Mouse (Mus musculus) monocyte, adult 59 days (primary cell): ENCODE data around the gene Csnk2b. TPM values are rescaled to one million over a fixed set of nuclear protein-coding genes. Genes with fewer than 3 reads are reported as not detected.

ENCODE experiments used
- total RNA-seq, 2 experiments: library from RNA; stranded (reverse); gene quantifications; one replicate each; pipeline ENCODE4 v1.2.4; 2023

The Csnk2b gene
- 100 to 1,000 TPM; 133 to 155 TPM for total RNA-seq

DNA sequence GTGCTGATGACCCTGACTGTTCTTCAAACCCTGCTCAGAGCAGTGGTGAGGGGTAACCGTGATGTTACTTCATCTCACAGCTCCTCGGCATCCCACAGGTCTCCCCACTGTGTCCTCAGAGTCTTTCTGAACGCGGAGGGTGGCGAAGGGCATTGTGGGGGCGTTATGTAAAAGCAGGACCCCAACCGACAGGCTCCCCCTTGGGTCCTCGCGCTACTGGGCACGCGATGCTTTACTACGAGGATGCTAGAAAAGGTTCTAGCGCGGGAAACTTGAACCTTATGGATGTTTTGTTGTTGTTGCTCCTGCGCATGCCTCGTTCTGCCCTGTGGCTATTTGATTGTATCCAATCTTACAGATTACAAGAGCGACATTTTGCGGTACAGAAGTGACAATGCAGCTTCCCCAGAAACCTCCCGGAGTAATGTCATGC lies at the start of gene Csnk2b:
TSS of gene Csnk2b (minus strand) at position 183 of the 433 bp plus-strand sequence.

DNA sequence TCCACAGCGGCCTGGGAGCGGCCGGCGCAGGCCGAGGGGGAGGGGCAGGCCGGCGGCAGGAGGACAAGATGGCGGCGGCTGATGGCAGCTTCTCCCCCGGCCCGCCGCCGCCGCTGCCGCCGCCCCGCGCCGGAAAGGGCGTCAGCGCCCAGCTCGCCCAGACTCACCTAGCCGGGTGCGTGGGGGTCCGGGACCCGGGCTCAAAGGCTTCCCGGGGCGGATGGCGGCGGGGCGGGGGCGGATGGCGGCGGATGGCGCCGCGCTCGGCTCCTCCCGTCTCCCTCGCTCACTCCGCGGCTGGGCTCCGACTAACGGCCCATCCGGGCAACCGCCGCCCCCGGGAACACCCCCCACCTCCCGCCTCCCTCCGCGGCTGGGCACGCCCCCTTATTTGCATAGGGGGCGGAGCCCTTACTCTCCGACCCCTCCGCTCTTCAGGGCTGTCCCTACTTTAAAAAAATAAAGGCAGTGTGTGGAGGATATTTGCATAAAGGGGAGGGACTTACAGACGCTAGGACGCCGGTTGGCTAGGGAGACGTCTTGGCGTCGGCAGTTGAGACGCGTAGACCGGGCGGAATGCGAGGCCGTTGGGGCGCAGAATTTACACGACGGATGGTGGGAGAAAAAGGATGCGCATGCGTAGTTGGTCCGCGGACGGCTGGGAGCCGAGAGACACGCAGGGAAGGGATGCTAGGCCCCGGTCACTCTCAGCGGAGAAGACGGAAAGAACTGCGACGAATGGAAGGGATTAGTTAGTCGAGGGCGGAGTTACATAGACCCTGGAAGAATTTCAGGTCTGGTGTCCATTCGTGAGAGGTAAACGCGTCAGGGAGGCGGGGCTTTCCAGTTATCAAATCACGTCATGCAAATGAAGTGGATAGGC lies 43.0 kb upstream of the Csnk2b start, which contains the start of gene Prrc2a:
TSS of gene Prrc2a (minus strand) at position 330 of the 883 bp plus-strand sequence.

DNA sequence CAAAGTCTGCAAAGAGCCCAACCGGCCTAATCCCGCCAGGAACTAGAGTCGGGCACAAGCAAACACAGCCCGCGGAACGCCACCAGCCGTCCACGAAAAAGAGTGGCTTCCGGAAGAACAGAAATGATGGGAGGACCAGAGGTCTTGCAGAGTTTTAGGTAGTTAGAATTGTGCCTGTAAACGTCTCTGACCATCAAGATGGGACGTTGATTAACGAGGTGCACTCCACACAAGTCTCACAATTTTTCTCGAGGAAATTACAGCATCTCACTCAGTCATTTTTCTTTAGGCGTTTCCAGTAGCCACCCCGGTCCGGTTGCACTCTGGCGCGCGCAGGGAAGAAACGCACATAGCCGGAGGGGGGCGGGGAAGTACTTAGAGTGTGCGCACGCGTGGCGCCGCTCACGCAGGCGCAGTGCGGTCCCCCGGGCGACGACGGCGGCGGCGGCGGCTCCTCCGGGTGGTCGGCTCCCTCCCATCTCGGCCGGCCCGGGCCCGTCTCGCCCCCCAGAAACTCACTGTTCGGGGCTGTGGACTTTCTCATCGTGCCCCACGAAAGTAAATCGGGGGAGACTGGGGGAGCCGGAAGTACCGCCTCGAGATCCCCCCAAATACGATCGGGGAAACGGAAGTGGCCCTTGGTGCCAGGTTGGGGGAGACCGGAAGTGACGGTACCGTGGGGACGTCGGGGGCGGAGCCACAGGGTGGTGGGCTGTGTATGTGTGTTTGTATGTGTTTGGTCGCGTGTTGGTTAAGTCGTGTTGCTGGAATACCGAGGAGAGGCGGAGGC lies 13.1 kb upstream of the Csnk2b start, which contains the start of gene Bag6:
TSS of gene Bag6 (plus strand) at position 378 of the 790 bp plus-strand sequence.

DNA sequence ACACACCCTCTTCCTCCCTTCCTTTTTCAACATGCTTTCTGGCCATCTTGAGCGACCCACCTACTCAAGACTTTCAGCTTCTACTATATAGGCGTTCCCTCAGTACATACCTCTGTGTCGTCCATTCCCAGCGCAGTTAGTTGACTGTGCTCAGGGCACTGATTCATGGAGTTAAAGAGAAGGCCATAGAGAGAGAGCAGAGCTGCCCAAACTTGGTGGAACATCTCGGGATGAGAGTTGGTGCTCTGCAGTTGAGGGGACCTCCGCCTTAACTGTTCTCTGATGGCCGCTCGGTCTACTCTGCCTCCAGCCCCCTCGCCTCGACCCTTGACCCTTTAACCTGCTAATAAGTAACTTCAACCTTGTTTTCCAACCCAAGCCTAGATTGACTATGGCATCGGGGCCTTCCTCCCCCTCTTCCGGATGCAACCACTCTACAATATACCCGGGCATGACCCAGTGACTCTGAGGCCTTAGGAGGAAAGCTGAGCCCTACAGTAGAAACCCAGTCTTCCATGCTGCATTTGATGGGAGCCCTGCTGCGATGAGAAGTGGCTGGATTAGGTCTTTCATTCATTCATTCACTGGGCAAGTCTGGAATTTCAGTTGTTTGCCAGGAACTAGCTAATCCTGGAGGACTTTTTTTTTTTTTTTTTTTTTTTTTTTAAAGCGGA lies 9.8 kb upstream of the Csnk2b start, which contains the start of gene Apom:
TSS of gene Apom (minus strand) at position 551 of the 674 bp plus-strand sequence.

DNA sequence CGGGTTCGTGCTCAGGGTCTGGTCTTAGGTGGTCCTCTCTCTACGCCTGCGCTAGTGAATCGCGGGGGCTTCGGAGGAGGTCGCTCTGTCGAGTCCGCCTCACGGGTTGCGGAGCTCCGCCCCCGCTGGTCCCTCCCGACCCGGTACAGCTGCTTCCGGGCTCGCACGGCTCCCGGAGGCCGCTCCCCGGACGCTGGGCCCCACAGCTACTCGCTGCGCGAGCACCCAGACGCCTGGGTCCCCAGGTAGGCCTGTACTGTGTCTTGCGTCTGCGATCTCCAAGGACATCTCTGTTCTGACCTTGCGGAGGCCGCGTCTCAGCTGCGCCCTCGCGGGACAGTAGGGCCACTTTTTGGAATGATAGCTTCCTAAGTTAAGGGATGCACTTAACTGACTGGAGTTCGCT lies 4.4 kb upstream of the Csnk2b start, which contains the start of gene D17H6S53E:
TSS of gene D17H6S53E (plus strand) at position 168 of the 406 bp plus-strand sequence.

DNA sequence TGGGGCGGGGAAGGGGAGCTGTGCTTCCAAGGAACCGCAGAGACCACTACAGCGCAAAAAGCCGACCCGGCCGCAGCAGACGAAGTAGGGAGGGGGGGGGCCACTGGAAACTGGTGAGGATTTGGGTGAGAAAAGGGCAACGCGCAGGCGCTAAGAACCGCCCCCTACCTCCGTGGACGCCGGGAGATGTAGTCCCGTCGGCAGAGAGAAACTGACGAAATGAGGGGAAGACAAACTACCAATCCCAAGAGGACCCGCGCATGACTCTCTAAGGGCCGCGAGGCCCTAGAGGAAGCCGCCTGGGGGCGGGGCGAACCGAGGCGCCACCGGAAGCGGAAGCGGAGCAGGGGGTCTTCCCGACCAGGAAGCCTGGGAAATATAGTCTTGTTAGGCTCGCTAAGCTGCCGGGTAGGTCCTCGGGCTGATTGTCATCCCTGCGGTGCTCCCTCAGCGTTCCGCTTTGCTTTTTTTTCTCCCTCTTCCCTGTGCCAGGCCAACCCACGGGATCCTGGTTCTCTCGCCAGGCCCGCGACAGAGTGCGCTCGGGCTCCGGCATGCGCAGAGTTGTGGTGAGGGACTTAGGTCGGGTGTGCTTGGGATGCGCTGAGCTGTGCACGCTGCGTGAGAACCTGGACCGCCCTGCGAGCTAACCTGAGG lies 582 bp downstream of the Csnk2b start, which contains the start of gene Gpank1:
TSS of gene Gpank1 (plus strand) at position 313 of the 657 bp plus-strand sequence.

DNA sequence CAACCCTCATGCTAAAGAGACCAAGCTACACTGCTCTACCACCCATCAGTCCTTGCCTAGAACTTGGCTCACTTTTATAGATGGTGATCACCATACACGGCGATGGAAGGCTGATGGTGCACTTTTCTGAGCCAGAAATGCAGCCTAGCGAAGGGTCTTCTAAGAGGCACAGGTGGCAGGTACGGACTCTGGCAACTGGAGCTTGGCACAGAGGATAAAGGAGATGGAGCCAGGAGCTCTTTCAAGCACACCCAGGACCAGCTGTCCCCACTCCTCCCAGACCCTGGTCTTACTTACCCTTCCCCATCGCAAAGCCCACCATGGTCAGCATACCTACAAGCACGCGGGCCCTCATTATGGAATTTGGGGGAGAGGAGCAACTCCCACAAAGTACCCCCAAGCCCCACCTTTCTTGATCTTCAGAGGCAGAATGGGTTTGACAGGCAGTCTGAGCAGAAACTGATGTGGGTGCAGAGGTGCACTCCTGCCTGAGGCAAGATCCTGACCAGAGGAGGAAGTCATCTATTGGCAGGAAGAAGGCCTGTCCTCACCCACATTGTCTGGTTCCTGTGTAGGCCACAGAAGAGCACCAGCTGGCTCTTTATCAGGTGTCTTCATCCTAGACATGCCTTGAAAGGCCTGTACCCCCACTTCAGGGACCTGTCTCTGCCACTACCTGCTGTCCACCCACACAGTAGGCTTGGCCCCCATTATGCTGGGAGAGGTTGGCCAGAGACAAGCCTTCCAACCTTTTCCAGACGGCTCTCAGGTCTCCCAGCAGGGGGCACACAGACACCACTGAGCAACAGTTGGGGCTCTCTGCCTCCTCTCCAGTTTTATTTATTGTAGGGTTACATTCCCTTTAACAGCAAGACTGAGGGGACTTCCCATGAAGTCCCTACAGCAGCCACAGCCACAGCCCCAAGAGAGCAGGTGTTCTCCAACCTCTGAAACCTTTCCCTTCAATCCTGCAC lies 6.5 kb downstream of the Csnk2b start, which contains the start of gene Ly6g5b:
TSS of gene Ly6g5b (minus strand) at position 383 of the 974 bp plus-strand sequence.

DNA sequence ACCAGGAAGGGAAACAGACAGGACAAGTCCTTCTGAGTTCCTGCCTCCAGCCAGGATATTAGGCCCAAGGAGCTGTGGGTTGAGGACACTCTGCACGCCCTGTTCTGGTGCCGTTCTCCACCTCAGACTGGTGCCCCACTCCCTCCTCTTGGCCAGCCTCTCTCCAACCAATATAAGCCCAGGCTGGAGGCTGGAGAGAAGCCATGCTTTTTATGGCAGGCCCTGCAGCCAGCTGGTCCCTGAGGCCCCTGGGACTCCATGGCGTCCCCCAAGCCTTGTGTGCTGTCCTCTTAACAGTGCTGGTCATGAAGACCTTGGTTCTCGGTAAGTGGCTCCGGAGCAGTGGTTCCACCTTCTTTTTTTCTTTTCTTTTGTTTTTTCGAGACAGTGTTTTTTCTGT lies 13.8 kb downstream of the Csnk2b start, which contains the start of gene Ly6g5c:
TSS of gene Ly6g5c (plus strand) at position 183 of the 400 bp plus-strand sequence.

DNA sequence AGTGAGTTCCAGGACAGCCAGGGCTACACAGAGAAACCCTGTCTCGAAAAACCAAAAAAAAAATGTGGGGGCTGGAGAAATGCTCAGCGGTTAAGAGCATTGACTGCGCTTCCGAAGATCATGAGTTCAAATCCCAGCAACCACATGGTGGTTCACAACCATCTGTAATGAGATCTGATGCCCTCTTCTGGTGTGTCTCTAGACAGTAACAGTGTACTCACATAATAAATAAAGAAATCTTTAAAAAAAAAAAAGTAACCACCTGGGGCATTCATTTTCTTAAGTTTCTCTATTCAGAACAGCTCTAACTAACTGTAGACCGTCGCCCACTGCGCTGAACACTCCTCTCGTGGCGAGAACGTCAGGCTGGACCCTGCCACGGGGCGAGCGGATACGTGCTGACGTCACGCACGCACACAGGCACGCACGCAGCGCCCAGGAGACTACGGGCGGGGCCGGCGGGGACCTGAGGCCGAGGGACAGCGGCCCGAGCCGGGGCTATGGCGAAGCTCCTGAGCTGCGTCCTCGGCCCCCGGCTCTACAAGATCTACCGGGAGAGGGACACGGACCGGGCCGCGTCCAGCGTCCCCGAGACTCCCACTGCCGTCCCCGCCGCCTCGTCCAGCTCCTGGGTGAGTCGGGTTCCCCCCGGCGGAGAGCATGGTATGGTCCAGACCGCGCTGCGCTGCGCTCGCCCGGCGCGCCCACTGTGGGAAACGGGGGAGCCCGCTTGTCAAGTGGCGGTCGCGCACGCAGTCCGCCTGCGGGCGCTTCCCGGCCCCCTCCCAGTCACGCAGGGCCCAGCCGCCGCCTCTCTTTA lies 32.8 kb downstream of the Csnk2b start, which contains the start of gene Abhd16a:
TSS of gene Abhd16a (plus strand) at position 439 of the 820 bp plus-strand sequence.

DNA sequence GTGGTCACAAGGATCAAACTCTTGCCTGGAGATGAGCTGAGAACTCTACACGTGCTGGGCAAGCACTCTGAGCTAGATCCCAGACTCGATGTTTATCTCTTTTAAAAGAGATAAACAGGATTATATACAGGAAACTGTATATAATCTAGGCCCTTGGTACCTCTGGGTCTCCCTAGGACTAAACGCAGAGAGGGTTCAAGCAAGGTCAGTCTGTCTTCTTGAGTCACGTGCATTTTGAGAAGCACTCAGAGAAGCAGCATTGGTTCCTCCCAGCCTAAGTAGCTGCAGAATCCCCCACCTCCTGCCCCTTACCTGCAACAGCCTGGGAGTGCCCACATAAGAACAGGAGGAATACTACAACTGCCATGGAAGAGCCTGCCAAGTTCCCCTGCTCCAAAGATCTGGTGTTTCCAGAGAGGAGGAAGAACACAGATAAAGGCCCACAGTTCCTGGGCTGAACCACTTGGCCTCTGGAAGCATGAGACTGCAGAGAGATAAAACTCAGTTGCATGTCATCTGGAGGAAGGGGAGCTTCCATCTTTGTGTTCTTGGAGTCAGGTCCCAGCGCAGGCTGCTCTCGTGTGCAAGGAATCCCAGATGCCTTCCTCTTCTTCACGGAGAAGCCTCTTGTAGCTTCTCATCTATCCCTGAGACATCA lies 36.5 kb downstream of the Csnk2b start, which contains the start of gene Ly6g6f:
TSS of gene Ly6g6f (minus strand) at position 403 of the 658 bp plus-strand sequence.

DNA sequence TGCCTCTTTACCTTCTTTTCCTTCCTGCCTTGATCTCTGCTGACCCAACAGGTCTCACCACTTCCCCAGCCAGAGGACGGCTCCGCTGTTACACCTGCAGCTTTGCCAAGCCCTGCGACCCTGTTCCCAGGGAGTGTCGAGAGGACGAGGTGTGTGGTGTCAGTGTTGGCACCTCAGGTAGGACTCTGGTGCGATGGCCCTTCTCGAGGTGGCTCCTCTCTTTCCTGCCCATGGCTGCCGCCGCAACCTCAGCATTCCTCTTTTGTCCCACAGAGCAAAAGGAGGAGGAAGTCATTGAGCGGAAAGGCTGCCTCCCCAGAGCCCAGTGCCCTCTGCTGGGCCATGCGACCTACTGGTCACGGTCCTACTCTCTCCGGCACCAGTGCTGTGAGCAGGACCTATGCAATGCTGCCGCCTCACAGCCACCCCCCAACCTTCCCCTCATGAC lies 44.0 kb downstream of the Csnk2b start, which contains the start of gene Ly6g6d:
TSS of gene Ly6g6d (minus strand) at position 280 of the 448 bp plus-strand sequence.

DNA sequence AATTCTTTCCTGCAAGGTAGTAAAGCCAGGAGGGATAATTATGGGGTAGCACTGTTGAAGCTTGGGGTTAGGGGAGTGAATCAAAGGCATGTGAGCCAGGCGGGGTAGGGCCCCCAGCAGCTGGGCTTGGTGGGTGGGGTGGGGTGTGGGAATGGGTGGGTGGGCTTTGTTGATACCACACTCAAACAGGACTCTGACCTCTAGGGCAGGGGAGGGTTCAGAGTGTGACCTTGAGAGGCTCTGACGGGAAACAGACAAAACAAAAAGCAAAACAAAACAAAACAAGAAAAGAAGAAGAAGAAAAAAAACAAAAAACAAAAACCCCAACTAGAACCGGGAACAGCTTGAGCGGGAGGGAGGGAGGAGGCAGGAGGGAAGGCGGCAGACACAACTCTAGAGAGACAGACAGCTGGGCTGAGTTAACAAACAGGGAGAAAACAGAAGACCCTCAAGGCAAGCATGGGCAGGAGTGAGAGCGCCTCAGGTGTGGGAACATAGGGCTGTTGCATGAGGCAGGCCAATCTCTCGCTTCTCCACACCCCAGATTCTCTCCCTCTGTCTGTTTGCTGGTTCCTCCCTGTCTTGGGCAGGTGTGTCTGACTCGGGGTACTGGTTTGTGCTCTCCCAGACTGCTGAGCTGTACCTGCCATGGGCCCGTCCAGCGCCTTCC lies 45.2 kb downstream of the Csnk2b start, which contains the start of gene Ly6g6e:
TSS of gene Ly6g6e (plus strand) at position 396 of the 670 bp plus-strand sequence.

Other genes starting within 250 kb of the Csnk2b start
- 1 to 10 TPM; 3.3 to 3.8 TPM for gene Zbtb12, start 242.6 kb downstream of the Csnk2b start, total RNA-seq
- gene Gm20547, start 240.0 kb downstream of the Csnk2b start, total RNA-seq, result not detected
- gene C2, start 223.8 kb downstream of the Csnk2b start, total RNA-seq, result 10 to 100 TPM; 16.6 to 17.2 TPM
- 100 to 1,000 TPM; 134 to 139 TPM for gene Ehmt2, start 223.6 kb downstream of the Csnk2b start, total RNA-seq
- not detected for gene Slc44a4, start 207.6 kb downstream of the Csnk2b start, total RNA-seq
- gene Neu1, start 190.8 kb downstream of the Csnk2b start, total RNA-seq, result 10 to 100 TPM; 58.9 to 60.2 TPM
- 100 to 1,000 TPM; 240 to 289 TPM for gene Hspa1b, start 162.8 kb downstream of the Csnk2b start, total RNA-seq
- not detected for gene Gm20481, start 152.1 kb downstream of the Csnk2b start, total RNA-seq
- 100 to 1,000 TPM; 322 to 373 TPM for gene Hspa1a, start 149.9 kb downstream of the Csnk2b start, total RNA-seq
- under 1 TPM; 0.55 to 0.76 TPM for gene Hspa1l, start 149.3 kb downstream of the Csnk2b start, total RNA-seq
- 10 to 100 TPM; 18.6 to 21.1 TPM for gene Lsm2, start 140.2 kb downstream of the Csnk2b start, total RNA-seq
- 10 to 100 TPM; 89.4 to 93.9 TPM for gene Vars, start 121.1 kb downstream of the Csnk2b start, total RNA-seq
- under 1 TPM in 1 of 2 experiments, not detected in 1; 0.16 TPM for gene Vwa7, start 105.5 kb downstream of the Csnk2b start, total RNA-seq
- not detected for gene Sapcd1, start 94.0 kb downstream of the Csnk2b start, total RNA-seq
- 1 to 10 TPM; 1.0 to 2.2 TPM for gene Msh5, start 75.3 kb downstream of the Csnk2b start, total RNA-seq
- 100 to 1,000 TPM; 258 to 267 TPM for gene Clic1, start 72.1 kb downstream of the Csnk2b start, total RNA-seq
- gene Ddah2, start 63.0 kb downstream of the Csnk2b start, total RNA-seq, result 1 to 10 TPM; 1.2 to 1.7 TPM
- not detected for gene Ly6g6c, start 56.7 kb downstream of the Csnk2b start, total RNA-seq
- not detected for gene Mpig6b, start 55.9 kb downstream of the Csnk2b start, total RNA-seq
- not detected for gene Ly6g6e, start 45.2 kb downstream of the Csnk2b start, total RNA-seq
- gene Ly6g6d, start 44.0 kb downstream of the Csnk2b start, total RNA-seq, result not detected
- gene Ly6g6f, start 36.4 kb downstream of the Csnk2b start, total RNA-seq, result not detected
- 10 to 100 TPM; 58.8 to 60.6 TPM for gene Abhd16a, start 32.8 kb downstream of the Csnk2b start, total RNA-seq
- not detected for gene Ly6g5c, start 13.8 kb downstream of the Csnk2b start, total RNA-seq
- gene Ly6g5b, start 6.6 kb downstream of the Csnk2b start, total RNA-seq, result under 1 TPM; 0.42 to 0.61 TPM
- 10 to 100 TPM; 22.2 to 30.3 TPM for gene Gpank1, start 598 bp downstream of the Csnk2b start, total RNA-seq
- 10 to 100 TPM; 15.5 to 25.3 TPM for gene D17H6S53E, start 4.3 kb upstream of the Csnk2b start, total RNA-seq
- gene Apom, start 10.0 kb upstream of the Csnk2b start, total RNA-seq, result not detected
- gene Bag6, start 13.1 kb upstream of the Csnk2b start, total RNA-seq, result 100 to 1,000 TPM; 324 to 360 TPM
- gene Prrc2a, start 42.8 kb upstream of the Csnk2b start, total RNA-seq, result 100 to 1,000 TPM; 227 to 228 TPM
- 100 to 1,000 TPM; 172 to 206 TPM for gene Aif1, start 54.0 kb upstream of the Csnk2b start, total RNA-seq
- gene Lst1, start 66.4 kb upstream of the Csnk2b start, total RNA-seq, result 100 to 1,000 TPM; 935 to 974 TPM
- gene Ltb, start 72.4 kb upstream of the Csnk2b start, total RNA-seq, result 10 to 100 TPM; 72.7 to 86.4 TPM
- gene Tnf, start 80.0 kb upstream of the Csnk2b start, total RNA-seq, result 10 to 100 TPM; 57.3 to 92.8 TPM
- not detected for gene Lta, start 83.3 kb upstream of the Csnk2b start, total RNA-seq
- 1 to 10 TPM in 1 of 2 experiments, not detected in 1; 1.3 TPM for gene Gm16181, start 98.8 kb upstream of the Csnk2b start, total RNA-seq
- 1 to 10 TPM; 1.8 to 4.2 TPM for gene Atp6v1g2, start 111.6 kb upstream of the Csnk2b start, total RNA-seq
- 10 to 100 TPM; 13.1 to 13.4 TPM for gene Nfkbil1, start 113.7 kb upstream of the Csnk2b start, total RNA-seq
- gene Ddx39b, start 119.7 kb upstream of the Csnk2b start, total RNA-seq, result 100 to 1,000 TPM; 243 to 247 TPM
- gene H2-D1, start 140.7 kb upstream of the Csnk2b start, total RNA-seq, result 1,000 to 10,000 TPM; 2,563 to 2,615 TPM
- 10 to 100 TPM; 10.2 to 13.7 TPM for gene H2-Q1, start 198.4 kb upstream of the Csnk2b start, total RNA-seq
- 10 to 100 TPM; 11.6 to 12.7 TPM for gene H2-Q2, start 220.2 kb upstream of the Csnk2b start, total RNA-seq